Mouse (Mus musculus) megakaryocyte-erythroid progenitor cell, adult 5 weeks (primary cell): ENCODE results near the gene F13a1. TPM values are rescaled to one million over a fixed set of nuclear protein-coding genes. Genes with fewer than 3 reads are reported as not detected.

Experiments used
- polyA plus RNA-seq: library from polyadenylated mRNA; stranded (reverse); fragments of >175 nt; gene quantifications from 2 replicates; pipeline ENCODE4 v1.2.3, GENCODE M21; 2012

Gene F13a1
- polyA plus RNA-seq: 14.8 and 29.4 TPM in 2 replicates

GRCm38 (mm10) chr13:37050126-37050525 lies at the start of gene F13a1:
F13a1 (minus strand) TSS chr13:37050244.

